In the genomic region with DNA sequence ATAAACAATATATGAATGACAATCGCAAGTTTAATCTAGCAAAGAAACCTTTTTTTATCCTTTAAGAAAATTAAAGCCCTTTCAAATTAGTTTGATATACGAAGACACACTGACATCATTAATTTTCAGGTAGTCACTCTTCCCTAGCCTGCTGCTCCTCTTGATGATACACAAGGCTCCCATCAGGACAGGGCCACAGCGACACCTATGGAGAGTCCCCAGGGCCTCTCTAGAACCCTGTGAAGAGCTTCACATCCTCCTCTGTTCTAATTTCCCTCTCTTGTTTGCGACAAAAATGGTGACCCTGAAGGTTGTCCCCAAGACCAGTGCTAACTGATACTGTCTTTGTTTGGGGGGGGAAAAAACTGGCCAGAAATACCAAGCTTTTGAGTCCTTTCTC, we compare ENCODE assay signal across 22 mouse cellular contexts.
A peak's percentile ranks its signal among the peaks of the same experiment; 100 is the strongest.
DNase-seq lines count a peak whose midpoint lies in the region; ATAC-seq and TF ChIP-seq lines count a peak whose summit lies in the region.
"Had no signal": no experiment of that assay in that cellular context is flagged by ENCODE, and none has a peak within 500 bp of the region (broad histone marks: within the 10 kb centered on the region; RNA-seq: fewer than 3 reads in every experiment).

No protein-coding gene starts in this region.

- H3K9ac ChIP-seq in forebrain, postnatal 0 days, result no peak overlapping the region
- H3K9ac ChIP-seq in forebrain, embryonic 12.5 days, result no peak overlapping the region
- no peak overlapping the region for H3K9ac ChIP-seq in liver, postnatal 0 days (replicated peaks)
- H3K9ac ChIP-seq in liver, embryonic 12.5 days, result no peak overlapping the region
- no peak overlapping the region for H3K9ac ChIP-seq in CH12.LX (ENCODE audit: insufficient read depth, low read depth)
- H3K9ac ChIP-seq in heart, embryonic 12.5 days, result no peak overlapping the region
- no peak overlapping the region for H3K9ac ChIP-seq in hindbrain, embryonic 14.5 days
- H3K9ac ChIP-seq: hindbrain, embryonic 12.5 days; limb, embryonic 13.5 days; liver, embryonic 13.5 days; midbrain, embryonic 12.5 days had no signal

- WGBS in forebrain, postnatal 0 days, result 60% methylated on average over 4 of the region's 4 CpGs
- 65% methylated on average over 4 of the region's 4 CpGs for WGBS in forebrain, embryonic 12.5 days
- WGBS in liver, postnatal 0 days (ENCODE audit: insufficient replicate concordance), result 65% methylated on average over 4 of the region's 4 CpGs
- 53% methylated on average over 4 of the region's 4 CpGs for WGBS in liver, embryonic 12.5 days (ENCODE audit: insufficient replicate concordance)
- 64% methylated on average over 4 of the region's 4 CpGs for WGBS in heart, embryonic 12.5 days
- 62% methylated on average over 4 of the region's 4 CpGs for WGBS in hindbrain, embryonic 14.5 days

- no peaks in the 10 kb centered on the region for H3K36me3 ChIP-seq in forebrain, postnatal 0 days (ENCODE audit: insufficient read depth)
- no peaks in the 10 kb centered on the region for H3K36me3 ChIP-seq in forebrain, embryonic 12.5 days (replicated peaks)
- no peaks in the 10 kb centered on the region for H3K36me3 ChIP-seq in liver, postnatal 0 days (replicated peaks; ENCODE audit: insufficient read depth, low read length)
- no peaks in the 10 kb centered on the region for H3K36me3 ChIP-seq in liver, embryonic 12.5 days
- H3K36me3 ChIP-seq in CH12.LX (replicated peaks in 1 of 2; ENCODE audit: control insufficient read depth in 1 of 2, insufficient read depth in 1 of 2, low read length in 1 of 2), result no peaks in the 10 kb centered on the region
- H3K36me3 ChIP-seq in heart, embryonic 12.5 days, result no peaks in the 10 kb centered on the region
- no peaks in the 10 kb centered on the region for H3K36me3 ChIP-seq in hindbrain, embryonic 14.5 days (replicated peaks; ENCODE audit: control insufficient read depth, insufficient read depth)
- H3K36me3 ChIP-seq: hindbrain, embryonic 12.5 days; limb, embryonic 13.5 days; liver, embryonic 13.5 days; midbrain, embryonic 12.5 days had no signal

- no peaks in the 10 kb centered on the region for H3K79me2 ChIP-seq in CH12.LX (replicated peaks; ENCODE audit: control insufficient read depth, extremely low read depth, insufficient read depth, poor library complexity, severe bottlenecking)

- no peaks in the 10 kb centered on the region for H3K9me3 ChIP-seq in forebrain, postnatal 0 days (ENCODE audit: low read length)
- no peaks in the 10 kb centered on the region for H3K9me3 ChIP-seq in forebrain, embryonic 12.5 days
- H3K9me3 ChIP-seq in liver, postnatal 0 days (ENCODE audit: low read length), result no peaks in the 10 kb centered on the region
- H3K9me3 ChIP-seq in liver, embryonic 12.5 days (replicated peaks), result no peaks in the 10 kb centered on the region
- H3K9me3 ChIP-seq in CH12.LX (replicated peaks; ENCODE audit: low read length), result no peaks in the 10 kb centered on the region
- no peaks in the 10 kb centered on the region; the same call in 1 of the 2 replicates for H3K9me3 ChIP-seq in heart, embryonic 12.5 days (replicated peaks)
- no peaks in the 10 kb centered on the region for H3K9me3 ChIP-seq in hindbrain, embryonic 14.5 days (ENCODE audit: control insufficient read depth, low read length)
- H3K9me3 ChIP-seq: hindbrain, embryonic 12.5 days; limb, embryonic 13.5 days; liver, embryonic 13.5 days; midbrain, embryonic 12.5 days had no signal

- DNase-seq in forebrain, postnatal 0 days, result no peak
- no peak for DNase-seq in liver, postnatal 0 days
- DNase-seq in CH12.LX (ENCODE audit: extremely low read depth), result no peak
- DNase-seq in adrenal gland, postnatal 14 days, result peak; percentile 40
- no peak for DNase-seq in hindbrain, embryonic 14.5 days (ENCODE audit: low spot score)
- DNase-seq: cerebellum, adult 9-10 months; gastrocnemius, postnatal 25 days; heart, adult 18-20 months; kidney, adult 2 months; kidney, postnatal 14 days; liver, embryonic 13.5 days; right cerebral cortex, postnatal 14 days; spleen, adult 18-20 months; thymus, postnatal 36 days had no signal

- H3K4me2 ChIP-seq in forebrain, postnatal 0 days (ENCODE audit: low read depth), result no peak overlapping the region
- no peak overlapping the region for H3K4me2 ChIP-seq in forebrain, embryonic 12.5 days
- no peak overlapping the region for H3K4me2 ChIP-seq in liver, postnatal 0 days (ENCODE audit: low read depth, low read length)
- no peak overlapping the region for H3K4me2 ChIP-seq in liver, embryonic 12.5 days
- no peak overlapping the region for H3K4me2 ChIP-seq in CH12.LX (ENCODE audit: insufficient read depth, low read depth, poor library complexity, severe bottlenecking)
- no peak overlapping the region for H3K4me2 ChIP-seq in heart, embryonic 12.5 days
- no peak overlapping the region for H3K4me2 ChIP-seq in hindbrain, embryonic 14.5 days (replicated peaks)
- H3K4me2 ChIP-seq: hindbrain, embryonic 12.5 days; limb, embryonic 13.5 days; liver, embryonic 13.5 days; midbrain, embryonic 12.5 days had no signal

- H3K4me1 ChIP-seq in forebrain, postnatal 0 days (ENCODE audit: insufficient read depth), result no peaks in the 10 kb centered on the region
- H3K4me1 ChIP-seq in forebrain, embryonic 12.5 days, result no peaks in the 10 kb centered on the region
- H3K4me1 ChIP-seq in liver, postnatal 0 days (ENCODE audit: insufficient read depth), result no peaks in the 10 kb centered on the region
- H3K4me1 ChIP-seq in liver, embryonic 12.5 days, result no peaks in the 10 kb centered on the region
- peaks cover 0 to 3% of the 10 kb centered on the region in 2 experiments; a peak in 1 of 4 replicates for H3K4me1 ChIP-seq in CH12.LX (ENCODE audit: control insufficient read depth in 1 of 2, insufficient read depth in 2 of 2)
- no peaks in the 10 kb centered on the region for H3K4me1 ChIP-seq in heart, embryonic 12.5 days (replicated peaks)
- H3K4me1 ChIP-seq in hindbrain, embryonic 14.5 days (replicated peaks; ENCODE audit: control insufficient read depth, insufficient read depth, low read length), result no peaks in the 10 kb centered on the region
- H3K4me1 ChIP-seq: hindbrain, embryonic 12.5 days; liver, embryonic 13.5 days; midbrain, embryonic 12.5 days had no signal

- no peak overlapping the region for H3K4me3 ChIP-seq in forebrain, postnatal 0 days (ENCODE audit: low read depth, low read length)
- no peak overlapping the region for H3K4me3 ChIP-seq in forebrain, embryonic 12.5 days (replicated peaks)
- no peak overlapping the region for H3K4me3 ChIP-seq in liver, postnatal 0 days (ENCODE audit: low read depth, low read length)
- no peak overlapping the region for H3K4me3 ChIP-seq in liver, embryonic 12.5 days
- no peak overlapping the region for H3K4me3 ChIP-seq in CH12.LX (replicated peaks in 1 of 3; ENCODE audit: low read depth in 2 of 3, low read length in 2 of 3, poor library complexity in 1 of 3)
- no peak overlapping the region for H3K4me3 ChIP-seq in heart, embryonic 12.5 days
- H3K4me3 ChIP-seq in hindbrain, embryonic 14.5 days (replicated peaks; ENCODE audit: low read length), result no peak overlapping the region
- H3K4me3 ChIP-seq: hindbrain, embryonic 12.5 days; limb, embryonic 13.5 days; liver, embryonic 13.5 days; midbrain, embryonic 12.5 days had no signal

- dilution Hi-C loops in CH12.LX (cut with MboI; ENCODE audit: extremely low pct_ligation_motif_present, extremely low pct_unique_long_range_greater_than_20kb, low sequenced_read_pairs), result no loop called here

- TF ChIP-seq CTCF in forebrain, postnatal 0 days (IDR thresholded peaks at IDR 0.05; ENCODE audit: low read depth), result peak; percentile 31
- 0 out of 2 replicates have a peak, but pooled peaks have one; percentile 2 for TF ChIP-seq CTCF in liver, postnatal 0 days (IDR thresholded peaks at IDR 0.05; ENCODE audit: low read depth)
- peak in 1 of 2 experiments; percentile 51; a peak in 2 of 4 replicates for TF ChIP-seq CTCF in CH12.LX (conservative IDR thresholded peaks at IDR 0.05 in 1 of 2, IDR thresholded peaks at IDR 0.05 in 1 of 2; ENCODE audit: low read depth in 2 of 2, low read length in 2 of 2)

- no peak overlapping the region for H3K27ac ChIP-seq in forebrain, postnatal 0 days (ENCODE audit: low read depth, low read length)
- H3K27ac ChIP-seq in forebrain, embryonic 12.5 days, result no peak overlapping the region
- no peak overlapping the region for H3K27ac ChIP-seq in liver, postnatal 0 days (ENCODE audit: low read depth)
- no peak overlapping the region for H3K27ac ChIP-seq in liver, embryonic 12.5 days
- no peak overlapping the region for H3K27ac ChIP-seq in CH12.LX (ENCODE audit: insufficient read depth, low read depth)
- H3K27ac ChIP-seq in heart, embryonic 12.5 days (ENCODE audit: poor library complexity, severe bottlenecking), result no peak overlapping the region
- H3K27ac ChIP-seq in hindbrain, embryonic 14.5 days, result no peak overlapping the region
- H3K27ac ChIP-seq: hindbrain, embryonic 12.5 days; limb, embryonic 13.5 days; liver, embryonic 13.5 days; midbrain, embryonic 12.5 days had no signal

- peak; percentile 50 for TF ChIP-seq RAD21 in CH12.LX (IDR thresholded peaks at IDR 0.05; ENCODE audit: low read depth, low read length)

- H3K27me3 ChIP-seq in forebrain, postnatal 0 days (ENCODE audit: insufficient read depth, low read length), result no peaks in the 10 kb centered on the region
- peaks cover 14% of the 10 kb centered on the region for H3K27me3 ChIP-seq in forebrain, embryonic 12.5 days
- no peaks in the 10 kb centered on the region for H3K27me3 ChIP-seq in liver, postnatal 0 days (ENCODE audit: insufficient read depth, low read length)
- H3K27me3 ChIP-seq in liver, embryonic 12.5 days (replicated peaks), result no peaks in the 10 kb centered on the region
- H3K27me3 ChIP-seq in CH12.LX (replicated peaks), result no peaks in the 10 kb centered on the region
- 0 out of 2 replicates have a peak, but pooled peaks cover 3% of the 10 kb centered on the region for H3K27me3 ChIP-seq in heart, embryonic 12.5 days (replicated peaks)
- H3K27me3 ChIP-seq in hindbrain, embryonic 14.5 days (ENCODE audit: control insufficient read depth, insufficient read depth, low read length), result no peaks in the 10 kb centered on the region
- H3K27me3 ChIP-seq: hindbrain, embryonic 12.5 days; liver, embryonic 13.5 days; midbrain, embryonic 12.5 days had no signal

- TF ChIP-seq EP300 in liver, postnatal 0 days (IDR thresholded peaks at IDR 0.05; ENCODE audit: low read depth), result no peak
- no peak for TF ChIP-seq EP300 in CH12.LX (IDR thresholded peaks at IDR 0.05; ENCODE audit: low read length)

- no peak for ATAC-seq in forebrain, postnatal 0 days
- no peak for ATAC-seq in forebrain, embryonic 12.5 days (ENCODE audit: low FRiP score)
- no peak for ATAC-seq in liver, postnatal 0 days
- no peak for ATAC-seq in liver, embryonic 12.5 days
- ATAC-seq in heart, embryonic 12.5 days (ENCODE audit: insufficient number of reproducible peaks, low FRiP score), result no peak
- ATAC-seq in hindbrain, embryonic 14.5 days (ENCODE audit: low FRiP score), result no peak
- ATAC-seq: activated CD4-positive, CD25-positive, alpha-beta regulatory T cell, adult 4 months; forebrain, embryonic 14.5 days had no signal

- no peak for TF ChIP-seq POLR2A in CH12.LX (IDR thresholded peaks at IDR 0.05; ENCODE audit: low read depth, low read length)

- in situ Hi-C loops in CH12.LX (cut with MboI; ENCODE audit: low pct_ligation_motif_present, low pct_unique_long_range_greater_than_20kb, low sequenced_read_pairs), result no loop called here

TF ChIP-seq in CH12.LX, 34 proteins besides CTCF, POLR2A, EP300 and RAD21:
- TF ChIP-seq JUND (conservative IDR thresholded peaks at IDR 0.05; ENCODE audit: low read depth, low read length) (no peak), SMC3 (IDR thresholded peaks at IDR 0.05; ENCODE audit: low read depth, low read length) (peak; percentile 39)
